Mouse (Mus musculus) limb, embryonic 11.5 days (tissue): ENCODE measurements around the gene Mcm2. TPM values are rescaled to one million over a fixed set of nuclear protein-coding genes. Genes with fewer than 3 reads are reported as not detected.

Source experiments
- ATAC-seq: fragments of 200-750 bp; cut with Nextera tagmentation; 2 replicates; pipeline ENCODE4 v1.8.0; 2017; ENCODE audit warnings: low read depth; ENCODE audit not compliant: insufficient number of reproducible peaks, low FRiP score, low TSS enrichment
- DNase-seq: peaks from one replicate; pipeline ENCODE4 v3.0.0-alpha.2; 2015; ENCODE audit warnings: low spot score
- H3K27ac ChIP-seq: fragments of 300-500 bp; sonication (generic); replicated peaks from 2 replicates; pipeline ENCODE4 v1.5.1; 2014; ENCODE audit warnings: low read depth, mild to moderate bottlenecking, low read length
- H3K27me3 ChIP-seq: fragments of 300-500 bp; sonication (generic); 2 replicates; pipeline ENCODE4 v1.6.1; 2014; ENCODE audit warnings: mild to moderate bottlenecking, low read length, mixed read lengths; ENCODE audit not compliant: control insufficient read depth, insufficient read depth
- H3K36me3 ChIP-seq: fragments of 300-500 bp; sonication (generic); 2 replicates; pipeline ENCODE4 v1.6.1; 2014; ENCODE audit warnings: mild to moderate bottlenecking, low read length, moderate library complexity, mixed read lengths; ENCODE audit not compliant: control insufficient read depth, insufficient read depth
- H3K4me1 ChIP-seq: fragments of 300-500 bp; sonication (generic); 2 replicates; pipeline ENCODE4 v1.6.1; 2014; ENCODE audit warnings: low read length, mixed read lengths; ENCODE audit not compliant: control insufficient read depth, insufficient read depth
- H3K4me2 ChIP-seq: fragments of 300-500 bp; sonication (generic); 2 replicates; pipeline ENCODE4 v1.6.1; 2014; ENCODE audit warnings: low read depth, mild to moderate bottlenecking, moderate library complexity; ENCODE audit not compliant: severe bottlenecking
- H3K4me3 ChIP-seq: fragments of 300-500 bp; sonication (generic); 2 replicates; pipeline ENCODE4 v1.5.1; 2014; ENCODE audit warnings: low read depth, low read length
- H3K9ac ChIP-seq: fragments of 300-500 bp; sonication (generic); 2 replicates; pipeline ENCODE4 v1.6.1; 2014; ENCODE audit warnings: mild to moderate bottlenecking, low read length
- H3K9me3 ChIP-seq: fragments of 300-500 bp; sonication (generic); 2 replicates; pipeline ENCODE4 v1.6.1; 2016; ENCODE audit warnings: low read length; ENCODE audit not compliant: control insufficient read depth
- WGBS: fragments of 180-500 bp; shearing (Covaris S2); extraction: QIAGEN DNeasy Blood & Tissue Kit; methylation state at CpG from one replicate; pipeline ENCODE4 v1.1.7; 2014; 5-methylcytosine and 5-hydroxymethylcytosine counted together
- polyA plus RNA-seq: library from polyadenylated mRNA; unstranded; fragments of >200 nt; fragmentation: Nextera tagmentation; extraction: Ambion mirVana; gene quantifications from 2 replicates; pipeline ENCODE4 v1.2.1, GENCODE M21; 2014

Gene Mcm2
- polyA plus RNA-seq, 1 experiment from 2014 or later, result 228 TPM

DNA sequence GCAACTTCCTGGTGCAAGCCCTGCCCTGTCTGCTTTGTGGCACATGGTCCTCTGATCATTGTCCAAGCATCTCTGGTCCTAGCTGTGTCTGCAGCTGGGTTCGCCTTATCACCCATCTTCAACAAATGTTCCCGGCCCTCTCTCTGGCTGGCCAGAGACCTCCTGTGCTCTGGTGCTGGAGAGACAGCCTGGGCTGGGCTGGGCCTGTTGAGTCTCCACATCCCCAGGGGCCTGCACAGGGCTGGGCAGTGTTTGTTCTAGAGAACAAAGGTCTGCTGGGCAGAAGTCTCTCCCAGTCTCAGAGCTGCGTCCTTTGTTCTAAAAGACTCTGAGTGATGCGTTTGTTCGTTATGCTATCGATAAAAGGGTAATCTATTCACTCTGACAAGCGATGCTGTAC lies 31.5 kb upstream of the Mcm2 start:
- ATAC-seq, result no peak
- H3K27ac ChIP-seq, result no peak overlapping the region
- H3K4me3 ChIP-seq, result no peak overlapping the region
- H3K9me3 ChIP-seq, result no peaks in the 10 kb centered on the region
- H3K27me3 ChIP-seq, result no peaks in the 10 kb centered on the region
- H3K4me2 ChIP-seq, result no peak overlapping the region
- WGBS, result 78% methylated on average over 7 of the region's 7 CpGs
- H3K9ac ChIP-seq, result no peak overlapping the region
- no peaks in the 10 kb centered on the region for H3K36me3 ChIP-seq
- no peak for DNase-seq
- peaks cover 11% of the 10 kb centered on the region for H3K4me1 ChIP-seq

DNA sequence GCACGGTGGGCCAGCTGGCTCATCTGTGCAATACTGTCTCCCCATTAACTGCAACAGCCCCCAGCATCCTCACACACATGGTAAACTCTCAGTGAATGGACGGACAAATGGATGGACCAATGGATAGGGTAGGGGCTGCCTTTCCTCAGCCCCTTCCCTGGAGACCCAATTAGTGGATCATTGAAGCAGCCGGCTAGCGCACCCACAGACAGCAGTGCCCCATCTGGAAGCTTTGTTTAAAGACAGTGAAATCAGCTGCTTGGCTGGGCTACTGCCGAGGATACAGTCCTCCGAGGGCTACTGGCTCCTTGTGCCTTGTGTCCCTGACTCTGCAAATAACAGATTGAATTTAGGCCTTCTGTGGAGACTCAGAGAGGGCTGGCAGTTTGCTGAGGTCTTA lies 30.9 kb upstream of the Mcm2 start:
- Histone ChIP-seq H3K27ac (no peak overlapping the region), H3K4me2 (no peak overlapping the region), H3K9ac (no peak overlapping the region), H3K27me3 (no peaks in the 10 kb centered on the region), H3K4me1 (peaks cover 15% of the 10 kb centered on the region), H3K9me3 (no peaks in the 10 kb centered on the region), H3K4me3 (no peak overlapping the region), H3K36me3 (no peaks in the 10 kb centered on the region)
- no peak for ATAC-seq
- 57% methylated on average over 6 of the region's 6 CpGs for WGBS
- DNase-seq, result no peak

- H3K36me3 ChIP-seq, result no peaks in the 10 kb centered on the region
- no peak for ATAC-seq
- no peak overlapping the region for H3K4me3 ChIP-seq
- DNase-seq, result no peak
- H3K27ac ChIP-seq, result no peak overlapping the region
- no peaks in the 10 kb centered on the region for H3K9me3 ChIP-seq
- peaks cover 15% of the 10 kb centered on the region for H3K4me1 ChIP-seq
- no peaks in the 10 kb centered on the region for H3K27me3 ChIP-seq
- H3K9ac ChIP-seq, result no peak overlapping the region
- 83% methylated on average over 5 of the region's 5 CpGs for WGBS
- no peak overlapping the region for H3K4me2 ChIP-seq
Measured at GRCm38 (mm10) chr6:88928576-88928975, 30.0 kb upstream of the Mcm2 start.

DNA sequence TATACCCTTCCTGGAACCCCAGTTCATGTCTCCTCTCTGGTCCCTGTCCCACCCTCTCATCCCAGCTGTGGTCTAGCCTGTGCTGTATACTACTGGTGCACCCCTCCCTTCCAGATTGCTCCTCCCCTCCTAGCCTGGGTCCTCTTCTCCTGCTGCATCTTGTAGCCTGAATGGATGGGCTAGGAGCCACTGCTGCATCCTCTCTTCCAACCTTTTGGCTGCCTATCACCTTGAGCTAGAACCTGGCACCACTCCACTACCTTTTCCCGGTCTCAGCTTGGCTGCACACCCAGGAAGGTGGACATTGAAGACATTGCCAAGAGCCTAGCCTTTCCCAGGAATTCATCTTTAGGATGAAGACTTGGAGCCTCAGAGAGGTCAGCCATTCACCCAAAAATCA lies 29.4 kb upstream of the Mcm2 start:
- H3K27me3 ChIP-seq, result no peaks in the 10 kb centered on the region
- H3K27ac ChIP-seq, result no peak overlapping the region
- H3K36me3 ChIP-seq, result no peaks in the 10 kb centered on the region
- H3K9me3 ChIP-seq, result no peaks in the 10 kb centered on the region
- ATAC-seq, result 0 out of 2 replicates have a peak, but pooled peaks have one; percentile 5
- H3K9ac ChIP-seq, result no peak overlapping the region
- H3K4me1 ChIP-seq, result peaks cover 15% of the 10 kb centered on the region
- no peak overlapping the region for H3K4me2 ChIP-seq
- 89% methylated on average over 1 of the region's 1 CpGs for WGBS
- DNase-seq, result no peak
- no peak overlapping the region for H3K4me3 ChIP-seq

- peaks cover 15% of the 10 kb centered on the region for H3K4me1 ChIP-seq
- no peaks in the 10 kb centered on the region for H3K9me3 ChIP-seq
- ATAC-seq, result peak; percentile 21; the same call in 1 of the 2 replicates
- no peaks in the 10 kb centered on the region for H3K27me3 ChIP-seq
- H3K27ac ChIP-seq, result no peak overlapping the region
- H3K4me2 ChIP-seq, result no peak overlapping the region
- 12% methylated on average over 2 of the region's 2 CpGs for WGBS
- no peak overlapping the region for H3K9ac ChIP-seq
- H3K36me3 ChIP-seq, result no peaks in the 10 kb centered on the region
- peak; percentile 84 for DNase-seq
- H3K4me3 ChIP-seq, result no peak overlapping the region
Measured at GRCm38 (mm10) chr6:88927595-88927994, 29.0 kb upstream of the Mcm2 start.

- Histone ChIP-seq H3K4me1 (peaks cover 15% of the 10 kb centered on the region), H3K36me3 (no peaks in the 10 kb centered on the region), H3K9me3 (no peaks in the 10 kb centered on the region), H3K27ac (no peak overlapping the region), H3K9ac (no peak overlapping the region), H3K4me2 (no peak overlapping the region), H3K27me3 (no peaks in the 10 kb centered on the region), H3K4me3 (no peak overlapping the region)
- 66% methylated on average over 3 of the region's 3 CpGs for WGBS
- ATAC-seq (no peak), DNase-seq (no peak)
Measured at GRCm38 (mm10) chr6:88926870-88927269, 28.3 kb upstream of the Mcm2 start.

DNA sequence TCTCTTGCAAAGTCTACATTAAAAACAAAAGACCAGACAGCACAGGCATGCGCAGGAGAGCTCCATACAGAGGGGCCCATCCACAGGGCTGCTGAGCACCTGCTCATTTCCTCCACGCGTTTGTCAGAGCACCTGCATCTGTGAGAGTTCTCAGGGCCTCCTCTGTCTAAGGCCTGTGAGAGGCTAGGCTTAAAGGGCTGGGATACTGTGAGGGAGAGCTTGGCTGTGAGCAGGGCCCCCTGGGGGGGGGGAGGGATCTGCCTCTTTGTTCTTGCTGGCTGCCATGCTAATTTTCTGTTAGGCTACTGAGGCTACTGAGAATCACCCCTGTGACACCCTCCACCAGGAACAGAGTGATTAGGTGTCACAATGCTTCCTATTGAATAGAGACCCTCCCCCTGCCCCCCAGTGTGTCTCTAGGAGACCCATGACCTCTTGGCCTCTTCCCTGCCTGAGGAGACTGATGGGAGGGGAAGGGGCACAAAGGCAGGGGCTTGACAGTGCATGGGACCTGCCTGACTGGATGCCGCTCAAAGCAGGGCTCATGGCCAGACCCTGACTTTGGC lies 27.1 kb upstream of the Mcm2 start:
- Histone ChIP-seq H3K36me3 (no peaks in the 10 kb centered on the region), H3K27ac (peak overlapping the region; percentile 62; the same call in 1 of the 2 replicates), H3K4me3 (no peak overlapping the region), H3K9me3 (no peaks in the 10 kb centered on the region), H3K27me3 (no peaks in the 10 kb centered on the region), H3K4me1 (peaks cover 15% of the 10 kb centered on the region), H3K9ac (no peak overlapping the region), H3K4me2 (no peak overlapping the region)
- DNase-seq (peak; percentile 27), ATAC-seq (no peak)
- 8% methylated on average over 4 of the region's 4 CpGs for WGBS

- peak overlapping the region; percentile 47; the same call in 1 of the 2 replicates for H3K27ac ChIP-seq
- peaks cover 15% of the 10 kb centered on the region for H3K4me1 ChIP-seq
- H3K27me3 ChIP-seq, result no peaks in the 10 kb centered on the region
- ATAC-seq, result no peak
- H3K9me3 ChIP-seq, result no peaks in the 10 kb centered on the region
- no peak overlapping the region for H3K4me2 ChIP-seq
- DNase-seq, result peak; percentile 39
- no peak overlapping the region for H3K4me3 ChIP-seq
- WGBS, result 8% methylated on average over 5 of the region's 5 CpGs
- H3K36me3 ChIP-seq, result no peaks in the 10 kb centered on the region
- no peak overlapping the region for H3K9ac ChIP-seq
Measured at GRCm38 (mm10) chr6:88924502-88925275, 26.1 kb upstream of the Mcm2 start.
